Mouse (Mus musculus) yolk sac, embryonic 10.5 days (tissue): ENCODE data around the gene Nenf.

Experiments used
- DNase-seq: peaks from one replicate; pipeline ENCODE4 v3.0.0-alpha.2; 2017; ENCODE audit warnings: low spot score

Gene Nenf

DNA sequence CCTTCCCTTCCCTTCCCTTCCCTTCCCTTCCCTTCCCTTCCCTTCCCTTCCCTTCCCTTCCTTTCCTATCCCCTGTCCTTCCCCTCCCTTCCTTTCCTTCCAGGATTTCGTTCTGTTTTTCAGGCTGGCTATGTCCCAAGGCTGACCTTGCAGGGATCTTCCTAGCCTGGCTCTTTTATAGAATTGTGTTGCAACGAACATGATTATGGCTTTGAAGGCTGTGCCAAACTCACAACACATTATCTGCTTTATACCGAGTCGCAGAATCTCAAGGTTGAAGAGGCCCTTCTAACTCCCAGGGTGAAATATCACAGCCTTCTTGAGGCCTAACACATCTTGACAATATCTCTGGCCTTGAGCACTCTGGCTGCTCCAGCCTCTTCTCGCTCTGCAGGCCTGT lies 692 bp upstream of the Nenf start:
- no peak for DNase-seq

DNA sequence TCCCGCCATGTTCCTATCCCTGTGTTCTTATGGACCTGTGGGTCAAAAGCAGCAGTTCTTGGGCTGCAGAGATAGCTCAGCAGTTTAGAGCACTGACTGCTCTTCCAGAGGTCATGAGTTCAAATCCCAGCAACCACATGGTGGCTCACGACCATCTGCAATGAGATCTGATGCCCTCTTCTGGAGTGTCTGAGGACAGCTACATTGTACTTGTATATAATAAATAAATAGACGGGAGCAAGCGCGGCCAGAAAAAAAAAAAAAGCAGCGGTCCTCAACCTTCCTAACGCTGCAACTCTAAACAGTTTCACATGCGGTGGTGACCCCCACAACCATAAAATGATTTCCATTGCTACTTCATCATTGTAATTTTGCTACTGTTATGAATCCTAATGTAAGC lies 1.2 kb downstream of the Nenf start:
- no peak for DNase-seq

DNA sequence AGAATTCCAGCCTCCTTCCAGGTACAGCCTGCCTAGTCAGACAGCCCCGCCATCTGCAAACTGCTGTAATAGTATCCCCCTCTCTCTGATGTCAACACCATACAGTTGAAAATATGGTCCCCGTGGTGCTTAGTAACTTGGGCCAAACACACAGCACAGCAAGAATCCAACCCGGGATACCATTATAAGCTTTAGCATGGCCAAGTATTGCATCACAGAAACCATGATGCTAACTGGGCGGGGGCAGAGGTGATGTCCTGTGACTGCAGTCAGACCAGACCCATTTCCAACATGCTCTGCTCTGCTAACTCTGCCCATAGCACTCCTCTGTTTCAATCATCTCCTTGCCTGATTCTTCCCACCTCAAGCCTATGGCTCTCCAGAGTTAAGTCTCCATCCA lies 4.1 kb downstream of the Nenf start:
- DNase-seq, result no peak

DNA sequence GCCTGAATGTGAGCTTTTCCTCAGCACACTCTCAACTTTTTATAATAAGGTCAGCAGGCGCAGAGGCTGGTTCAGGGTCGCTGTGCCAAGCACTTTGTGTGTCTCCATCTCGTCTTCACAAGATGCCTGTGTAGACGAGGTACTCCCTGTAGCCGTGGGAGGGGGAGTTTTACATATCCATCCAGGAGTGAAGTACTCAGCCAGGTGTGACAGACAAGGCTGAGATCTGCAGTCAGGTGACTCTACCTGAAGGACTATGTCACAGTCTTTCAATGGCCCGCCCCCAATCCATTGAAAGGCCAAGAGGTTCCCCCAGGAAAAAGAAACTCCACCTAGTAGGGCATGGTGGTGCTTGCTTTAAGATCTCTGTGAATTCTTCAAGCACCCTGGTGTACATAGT lies 4.8 kb downstream of the Nenf start:
- DNase-seq, result no peak

DNA sequence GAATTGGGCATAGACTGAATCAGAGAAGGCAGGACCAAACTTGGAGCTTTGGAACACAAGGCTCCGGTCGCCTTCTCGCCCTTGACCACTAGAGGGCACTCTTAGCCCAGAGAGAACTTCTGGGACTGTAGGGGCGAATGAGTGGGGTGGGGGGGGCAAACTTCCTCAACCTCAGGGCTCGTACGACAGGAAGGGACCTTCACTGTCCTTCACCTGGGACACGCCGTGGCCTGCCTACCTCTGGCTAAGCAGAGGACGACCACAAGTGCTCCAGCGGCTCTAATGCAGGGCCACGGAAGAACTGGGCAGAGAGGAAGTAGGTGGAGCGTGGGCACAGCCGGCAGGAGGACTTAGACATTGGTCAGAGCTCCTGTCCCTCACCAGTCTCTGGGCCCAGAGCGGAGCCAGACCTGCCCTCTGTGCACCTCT lies 5.5 kb downstream of the Nenf start:
- peak; percentile 82 for DNase-seq

DNA sequence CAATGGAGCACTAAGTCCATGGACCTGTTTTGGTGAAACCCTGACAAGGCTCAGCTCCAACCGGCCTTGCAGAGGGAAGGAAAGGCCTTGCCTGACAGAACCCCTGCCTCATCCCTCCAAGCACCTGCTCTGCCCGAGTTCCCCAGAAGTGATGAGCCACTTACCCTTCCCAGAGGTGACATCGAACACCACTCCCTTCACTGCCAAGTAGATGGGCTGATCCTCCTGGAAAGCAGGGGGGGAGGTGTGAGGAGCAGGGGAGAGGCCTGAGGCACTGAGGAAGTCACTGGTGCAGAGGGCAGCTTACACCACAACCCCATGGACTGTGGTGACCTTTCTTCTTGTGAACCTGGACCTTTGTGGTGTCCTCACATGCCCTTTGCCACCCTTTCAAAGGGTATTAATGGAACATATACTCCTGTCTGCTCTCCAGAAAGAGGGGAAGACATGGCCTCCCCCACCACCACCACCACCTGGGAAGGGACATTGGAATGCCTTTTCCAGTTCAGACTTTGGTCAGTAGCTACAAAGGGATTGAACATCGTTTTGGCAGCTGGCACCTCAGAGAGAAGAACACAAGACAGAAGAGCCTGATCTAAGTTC lies 6.6 kb downstream of the Nenf start:
- DNase-seq, result no peak

DNA sequence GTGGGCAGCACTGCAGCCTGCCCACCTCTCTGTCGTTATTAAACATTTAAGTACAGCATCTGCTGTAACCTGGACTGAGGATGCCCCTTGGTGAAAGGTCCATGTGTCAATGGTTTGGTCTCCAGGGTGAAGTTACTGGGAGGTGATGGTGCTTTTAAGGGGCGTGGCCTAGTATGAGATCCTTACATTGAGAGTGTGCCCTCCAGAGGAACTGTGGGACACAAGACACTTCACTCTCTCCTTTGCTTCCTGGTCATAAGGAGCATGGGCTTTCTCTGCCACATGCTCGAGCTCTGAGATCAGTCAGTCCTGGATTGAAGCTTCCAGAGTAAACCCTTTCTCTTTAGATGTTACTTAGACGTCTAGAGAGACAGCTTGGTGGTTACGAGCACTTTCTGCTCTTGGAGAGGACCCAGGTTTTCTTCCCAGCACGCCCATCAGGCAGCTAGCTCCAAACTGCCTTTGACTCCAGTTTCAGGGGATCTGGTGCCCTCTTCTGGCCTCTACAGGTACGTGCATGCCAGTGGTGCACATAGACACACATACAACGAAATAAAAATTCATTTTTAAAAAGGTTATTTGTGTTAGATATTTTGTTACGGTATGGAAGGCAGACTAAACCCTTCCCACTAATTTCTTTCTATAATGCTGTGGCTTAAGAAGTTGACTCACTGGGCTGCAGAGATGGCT lies 10.1 kb downstream of the Nenf start:
- no peak for DNase-seq

DNA sequence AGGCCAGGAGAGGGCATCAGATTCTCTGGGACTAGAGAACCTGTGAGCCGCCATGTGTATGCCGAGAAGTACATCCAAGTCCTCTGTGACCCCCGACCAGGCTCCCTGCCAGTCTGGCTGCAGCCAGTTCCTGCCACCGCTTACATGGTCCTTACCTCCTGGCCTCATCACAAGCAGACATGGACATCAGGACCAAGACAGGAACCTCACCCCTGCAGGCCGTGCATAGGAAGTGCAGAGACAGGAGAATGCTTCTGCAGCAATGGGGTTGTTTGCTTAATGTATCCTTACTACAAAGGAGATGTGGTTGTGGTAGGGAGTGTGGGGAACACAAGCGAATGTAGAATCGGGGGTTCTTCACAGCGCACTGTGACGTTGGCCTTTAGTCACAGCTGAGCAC lies 11.7 kb downstream of the Nenf start:
- DNase-seq, result no peak

DNA sequence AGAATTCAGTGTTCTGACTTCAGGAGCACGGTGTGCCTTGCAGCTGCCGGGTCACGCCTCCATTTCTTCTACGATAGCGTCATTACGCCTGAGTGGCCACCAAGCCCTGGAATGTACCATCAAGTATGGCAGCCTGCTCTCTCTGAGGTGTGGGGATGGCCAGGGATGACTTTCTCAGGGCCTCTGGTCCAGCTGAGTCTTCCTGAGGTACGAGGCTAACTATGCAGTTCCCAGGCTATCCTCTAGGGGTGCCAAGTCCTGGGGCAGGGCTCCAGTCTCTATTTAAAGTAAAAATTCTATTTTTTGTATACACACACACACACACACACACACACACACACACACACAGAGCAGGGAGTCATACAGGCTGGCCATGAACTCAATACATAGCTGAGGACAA lies 12.4 kb downstream of the Nenf start:
- DNase-seq, result no peak

DNA sequence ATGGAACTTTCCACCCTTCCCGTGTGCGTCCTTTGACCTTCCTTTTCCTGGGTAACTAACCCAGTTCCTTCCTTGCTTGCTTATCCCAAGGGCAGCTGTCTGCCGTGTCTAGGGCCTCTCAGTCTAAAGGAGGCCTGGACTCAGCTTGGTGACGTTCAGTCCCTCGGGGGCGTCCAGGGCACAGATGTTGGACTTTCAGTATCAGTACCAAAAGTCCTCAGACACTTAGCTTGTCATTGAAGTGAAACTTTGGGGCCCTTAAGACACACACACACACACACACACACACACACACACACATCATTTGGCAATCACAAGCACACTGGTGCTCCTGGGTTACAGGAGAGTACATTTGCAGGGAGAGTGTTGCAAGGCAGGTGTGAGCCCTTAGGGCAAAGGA lies 13.8 kb downstream of the Nenf start:
- DNase-seq, result no peak

DNA sequence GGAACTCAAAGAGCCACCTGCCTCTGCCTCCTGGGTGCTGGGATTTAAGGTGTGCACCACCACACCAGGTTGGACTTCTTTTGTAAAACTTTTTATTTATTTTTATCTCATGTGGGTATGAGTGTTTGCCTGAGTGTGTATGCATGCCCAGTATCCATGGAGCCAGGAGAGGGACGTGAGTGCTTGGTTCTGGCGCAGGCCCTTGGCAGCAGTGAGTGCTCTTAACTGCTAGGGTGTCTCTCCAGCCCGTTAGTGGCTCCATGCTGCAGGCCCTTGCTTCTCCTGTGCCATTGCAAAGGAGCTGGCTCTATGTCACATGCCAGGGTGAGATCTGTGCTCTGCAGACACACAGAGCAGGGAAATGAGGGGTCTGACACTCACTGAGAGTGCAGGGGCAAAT lies 14.3 kb downstream of the Nenf start:
- DNase-seq, result no peak

DNA sequence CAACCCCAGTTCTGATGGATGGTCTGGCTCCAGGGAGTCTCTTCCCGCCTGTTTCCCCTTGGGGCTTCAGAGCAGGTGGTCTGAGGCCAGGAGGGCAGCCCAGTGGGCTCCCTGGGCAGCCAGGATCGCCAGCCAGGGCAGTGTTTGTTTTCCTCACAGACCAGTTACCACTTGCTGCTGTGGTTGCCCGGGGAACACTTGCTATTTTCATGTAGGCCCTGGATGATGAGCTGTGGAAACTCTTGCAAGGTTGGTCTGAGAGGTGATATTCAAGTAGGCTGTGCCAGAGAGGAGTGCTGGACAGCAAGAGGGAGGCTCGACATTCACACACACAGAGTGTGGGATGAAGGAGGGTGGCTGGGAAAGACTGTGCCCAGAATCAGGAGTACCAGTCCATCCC lies 16.1 kb downstream of the Nenf start:
- no peak for DNase-seq

DNA sequence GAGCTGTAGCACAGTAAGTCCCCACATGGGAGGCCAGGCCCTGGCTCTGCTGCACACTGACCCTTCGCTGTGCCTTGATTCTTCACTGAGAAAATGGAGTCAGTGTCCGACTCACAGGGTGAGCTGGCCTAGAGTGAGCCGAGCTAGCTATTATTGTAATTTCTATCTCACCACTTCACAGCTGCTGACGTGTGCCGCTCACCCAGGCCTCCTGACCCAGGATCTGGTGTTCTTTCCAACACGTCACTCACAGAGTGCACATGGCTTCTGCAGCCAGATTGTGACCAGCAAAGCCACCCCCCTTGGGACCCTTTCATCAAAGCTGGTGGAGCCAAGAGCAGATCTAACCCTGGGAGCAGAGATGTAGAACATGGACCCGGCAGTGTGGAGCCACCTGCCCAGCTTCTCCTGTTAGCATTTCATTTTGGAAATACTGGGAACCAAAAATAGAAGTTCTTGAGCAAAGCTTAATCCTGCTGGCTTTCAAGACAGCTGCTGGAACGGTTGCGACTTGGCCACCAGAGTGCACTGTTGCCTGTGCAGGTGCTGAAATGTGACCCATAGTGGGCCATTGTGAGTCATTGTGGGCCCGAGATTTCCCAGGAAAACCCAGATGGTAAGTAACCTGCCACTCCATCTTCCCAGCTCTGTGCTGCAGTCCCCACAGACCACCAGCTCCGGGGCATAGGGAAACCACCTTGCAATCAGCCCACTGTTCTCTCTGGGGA lies 18.6 kb downstream of the Nenf start:
- DNase-seq, result no peak

DNA sequence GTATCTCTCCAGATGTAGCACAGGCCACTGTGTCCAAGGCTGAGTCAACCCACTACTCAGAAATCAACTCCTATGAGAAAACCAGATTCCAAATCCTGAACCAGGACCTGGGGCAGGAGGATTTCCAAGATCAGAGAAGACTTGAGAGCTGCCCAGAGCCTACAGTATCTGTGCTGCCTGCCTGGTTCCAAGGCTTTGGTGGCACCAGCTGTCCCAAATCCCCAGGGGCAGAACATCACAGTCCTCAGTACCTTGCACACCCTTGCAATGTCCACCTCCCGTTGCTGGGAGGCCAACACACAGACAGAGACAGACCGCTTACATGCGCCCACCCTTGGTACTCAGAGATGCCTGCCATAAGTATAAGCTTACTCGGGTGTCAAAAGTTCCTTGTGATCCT lies 19.7 kb downstream of the Nenf start:
- no peak for DNase-seq

DNA sequence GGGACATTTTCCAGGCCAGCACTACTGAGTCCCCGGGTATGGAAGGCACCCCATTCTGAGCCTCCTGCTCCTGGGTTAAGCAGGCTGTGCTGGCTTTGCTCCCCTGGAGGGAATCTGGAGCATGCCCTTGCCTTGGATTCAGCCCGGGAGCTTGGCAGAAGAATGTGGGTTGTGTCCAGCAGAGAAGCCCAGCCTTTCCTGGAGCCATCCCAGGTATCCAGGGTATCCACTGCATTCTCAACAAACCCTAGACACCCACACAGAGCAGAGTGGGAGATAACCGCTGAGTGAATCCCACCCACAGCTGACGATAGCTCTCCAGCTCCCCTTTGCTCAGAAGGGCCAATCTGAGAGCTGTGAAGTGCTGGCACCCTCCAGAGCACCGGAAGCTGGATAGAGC lies 21.5 kb downstream of the Nenf start:
- no peak for DNase-seq

DNA sequence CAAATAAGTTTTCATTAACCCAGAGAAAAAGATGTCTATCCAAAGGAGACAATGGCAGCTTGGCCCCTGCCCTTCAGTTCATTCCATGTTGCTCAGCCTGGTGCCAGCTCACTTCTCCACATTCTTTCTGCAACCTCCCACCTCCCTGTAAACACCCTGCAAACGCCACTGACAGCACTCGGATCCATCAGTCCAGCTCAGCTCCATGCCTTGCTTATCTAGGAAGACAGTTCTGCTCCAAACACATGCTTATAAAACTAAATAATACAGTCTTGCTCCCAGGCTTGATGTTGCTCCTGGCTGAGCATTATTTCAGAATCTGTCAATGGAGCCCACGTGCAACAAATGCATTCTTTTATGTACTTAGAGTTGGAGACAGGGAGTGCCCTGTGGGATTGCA lies 22.2 kb downstream of the Nenf start:
- no peak for DNase-seq

DNA sequence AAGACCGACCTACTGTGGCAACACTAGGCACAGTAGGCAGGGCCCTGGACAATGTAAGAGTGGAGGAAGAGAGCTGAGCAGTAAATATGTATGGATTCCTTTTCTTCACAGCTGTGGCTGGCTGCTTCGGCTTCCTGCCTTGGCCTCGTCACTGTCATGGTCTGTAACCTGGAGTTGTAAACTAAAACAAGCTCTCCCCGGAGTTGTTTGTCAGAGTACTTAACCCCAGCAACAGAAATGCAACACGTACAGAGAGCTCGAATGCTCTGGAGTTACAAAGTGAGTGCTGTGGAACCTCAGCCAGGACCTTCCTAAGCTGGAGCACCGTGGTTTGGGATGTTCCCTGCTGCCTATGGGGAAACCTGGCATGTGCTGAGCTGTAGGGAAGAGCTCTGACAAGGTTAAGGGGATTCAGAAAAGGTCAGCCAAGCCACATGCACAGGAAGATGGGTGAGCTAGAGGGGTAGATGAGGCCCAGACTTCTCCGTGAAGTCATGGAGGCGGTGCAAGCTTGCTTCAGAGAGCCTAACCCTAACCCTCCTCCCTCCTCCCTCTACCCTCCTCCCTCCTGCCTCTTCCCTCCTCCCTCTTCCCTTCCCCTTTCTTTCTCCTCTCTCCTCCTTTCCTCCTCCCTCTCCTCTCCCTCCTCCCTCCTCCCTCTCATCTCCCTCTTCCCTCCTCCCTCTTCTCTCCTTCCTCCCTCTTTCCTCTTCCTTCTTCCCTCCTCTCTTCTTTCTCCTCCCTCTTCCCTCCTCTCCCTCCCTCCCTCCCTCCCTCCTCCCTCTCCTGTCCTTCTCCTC lies 23.8 kb downstream of the Nenf start:
- no peak for DNase-seq

DNA sequence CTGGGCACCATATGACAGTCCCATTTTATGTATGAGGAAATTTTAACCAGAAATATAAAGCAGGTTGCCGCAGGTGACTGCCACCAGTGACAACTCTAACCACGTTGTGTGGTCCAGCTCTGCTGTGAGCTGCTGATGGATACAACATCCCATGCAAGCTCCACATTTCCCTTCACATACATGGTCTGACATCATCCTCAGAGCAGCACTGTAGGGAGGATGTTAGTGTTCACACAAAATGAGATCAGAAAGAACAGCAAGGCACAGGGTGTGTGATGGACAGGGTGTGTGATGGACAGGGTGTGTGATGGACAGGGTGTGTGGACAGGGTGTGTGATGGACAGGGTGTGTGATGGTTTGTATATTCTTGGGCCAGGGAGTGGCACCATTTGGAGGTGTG lies 24.9 kb downstream of the Nenf start:
- no peak for DNase-seq

DNA sequence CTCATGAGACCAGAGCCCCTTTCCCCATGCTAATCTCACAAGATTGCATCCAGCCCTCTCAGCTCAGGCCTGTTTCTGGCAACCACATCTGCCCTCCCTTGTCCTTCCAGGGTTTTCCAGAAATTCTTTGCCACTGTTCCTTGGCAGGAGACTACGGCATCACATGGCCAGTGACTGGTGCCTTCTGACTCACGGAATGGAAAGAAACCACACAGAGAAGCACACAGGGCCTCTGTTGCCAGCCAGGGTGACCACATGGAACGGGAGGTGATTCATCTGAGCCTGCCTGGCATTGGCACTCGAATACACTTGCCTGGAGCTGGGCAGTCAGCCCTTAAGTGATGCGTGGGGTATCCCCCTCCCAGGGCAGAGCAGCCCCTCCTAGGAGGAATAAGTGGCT lies 25.6 kb downstream of the Nenf start:
- DNase-seq, result no peak

DNA sequence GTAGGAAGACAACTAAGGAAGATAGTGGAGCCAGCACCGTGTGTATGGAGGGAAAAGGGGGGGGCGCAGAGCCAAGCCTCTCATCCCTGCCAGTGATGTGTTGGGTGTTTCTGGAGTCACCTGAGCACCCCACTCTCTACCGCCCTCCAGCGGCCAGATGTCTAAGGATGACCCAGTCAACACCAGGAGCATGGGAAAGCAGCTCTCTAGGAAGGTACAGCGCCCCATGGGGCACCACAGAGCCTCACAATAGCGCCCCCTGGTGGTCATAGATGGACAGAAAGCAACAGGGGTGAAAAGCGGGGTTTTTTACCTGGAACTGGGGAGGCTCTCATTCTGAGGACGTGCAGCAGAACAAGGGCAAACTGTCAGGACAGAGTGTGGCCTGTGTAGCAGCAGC lies 29.2 kb downstream of the Nenf start:
- DNase-seq, result no peak

DNA sequence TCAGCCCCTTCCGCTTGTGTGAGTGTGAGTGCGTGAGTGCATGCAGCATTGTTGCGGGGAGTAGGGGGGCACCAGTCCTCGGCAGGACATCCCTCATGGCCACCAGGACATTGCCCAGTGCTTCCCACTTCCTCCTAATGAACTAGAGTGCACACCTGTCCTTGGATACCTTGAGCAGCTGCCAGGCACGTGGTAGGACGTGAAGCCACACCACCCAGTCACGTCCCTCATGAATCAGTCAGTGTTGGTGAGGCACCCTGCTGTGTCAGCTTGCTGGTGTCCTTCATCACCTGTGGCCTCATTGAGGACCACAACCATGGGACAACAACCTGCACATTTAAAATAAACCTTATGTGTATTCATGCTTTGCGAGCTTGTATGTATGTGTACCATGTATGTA lies 33.5 kb downstream of the Nenf start:
- no peak for DNase-seq

DNA sequence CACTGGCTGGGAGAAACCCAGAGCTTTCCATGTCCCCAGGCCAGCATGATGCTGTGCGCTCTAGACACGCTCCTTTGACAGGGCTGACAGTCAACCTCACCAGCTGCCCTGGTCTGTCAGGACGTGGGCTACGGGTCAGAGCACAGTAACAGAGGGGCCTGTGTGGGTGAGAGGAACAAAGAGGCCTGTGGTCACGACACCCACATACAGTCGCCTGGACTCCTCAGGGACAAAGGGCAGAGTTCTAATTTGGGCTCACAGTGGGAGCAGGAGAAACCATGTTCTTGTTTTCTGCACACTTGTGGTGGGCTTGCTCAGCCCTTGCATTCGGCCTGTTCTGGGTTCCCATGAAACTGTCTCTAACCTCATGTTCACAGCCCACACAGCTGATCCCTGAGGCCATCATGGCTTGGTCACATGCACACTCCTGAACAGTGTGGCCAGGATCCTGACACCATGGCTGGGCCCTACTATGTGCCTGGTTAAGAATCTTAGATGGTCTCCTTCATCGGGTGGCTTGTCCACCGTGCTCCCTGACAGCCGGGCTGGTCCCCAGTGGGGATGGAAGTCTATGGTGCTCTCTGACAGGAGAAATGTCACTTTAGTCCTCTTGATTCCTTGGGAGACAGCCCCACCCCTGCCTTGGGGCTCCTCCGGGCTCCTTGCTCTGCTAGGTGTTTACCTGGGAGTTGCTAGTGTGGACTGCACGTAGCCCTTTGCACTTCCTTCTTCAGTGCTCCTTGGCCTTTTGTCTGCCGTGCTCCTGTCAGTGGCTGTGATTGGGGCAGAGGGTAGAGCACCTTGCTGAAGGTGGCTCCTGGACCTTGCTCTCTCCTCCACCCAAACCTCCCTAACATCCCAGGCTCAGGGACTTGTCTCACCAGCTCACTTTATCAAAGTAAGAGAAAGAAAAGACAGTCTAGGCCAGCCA lies 34.6 kb downstream of the Nenf start:
- DNase-seq, result peak; percentile 80
